Mouse (Mus musculus) lung, embryonic 16.5 days (tissue): ENCODE results near the gene Mcf2l. TPM values are rescaled to one million over a fixed set of nuclear protein-coding genes. Genes with fewer than 3 reads are reported as not detected.

Experiments
- ATAC-seq: fragments of 200-750 bp; cut with Nextera tagmentation; 2 replicates; pipeline ENCODE4 v1.8.0; 2017; ENCODE audit warnings: low read depth, mild to moderate bottlenecking, moderate library complexity
- H3K27ac ChIP-seq: fragments of 300-500 bp; sonication (generic); 2 replicates; pipeline ENCODE4 v1.5.1; 2014; ENCODE audit warnings: mild to moderate bottlenecking, control low read depth, low read length
- H3K27me3 ChIP-seq: fragments of 300-500 bp; sonication (generic); 2 replicates; pipeline ENCODE4 v1.6.1; 2014; ENCODE audit warnings: low read depth, low read length, mixed read lengths; ENCODE audit not compliant: control insufficient read depth, insufficient read depth
- H3K36me3 ChIP-seq: fragments of 300-500 bp; sonication (generic); 2 replicates; pipeline ENCODE4 v1.6.1; 2014; ENCODE audit warnings: low read length; ENCODE audit not compliant: control insufficient read depth, insufficient read depth
- H3K4me1 ChIP-seq: fragments of 300-500 bp; sonication (generic); replicated peaks from 2 replicates; pipeline ENCODE4 v1.6.1; 2014; ENCODE audit warnings: low read length, mixed read lengths; ENCODE audit not compliant: control insufficient read depth, insufficient read depth
- H3K4me2 ChIP-seq: fragments of 300-500 bp; sonication (generic); 2 replicates; pipeline ENCODE4 v1.6.1; 2014; ENCODE audit warnings: low read depth, low read length, control low read depth
- H3K4me3 ChIP-seq: fragments of 300-500 bp; sonication (generic); 2 replicates; pipeline ENCODE4 v1.5.1; 2014; ENCODE audit warnings: mild to moderate bottlenecking, low read length, control low read depth
- H3K9ac ChIP-seq: fragments of 300-500 bp; sonication (generic); 2 replicates; pipeline ENCODE4 v1.6.1; 2014; ENCODE audit warnings: low read length, control low read depth
- H3K9me3 ChIP-seq: fragments of 300-500 bp; sonication (generic); 2 replicates; pipeline ENCODE4 v1.6.1; 2016; ENCODE audit warnings: low read length; ENCODE audit not compliant: control insufficient read depth
- WGBS: fragments of 180-500 bp; shearing (Covaris S2); extraction: QIAGEN DNeasy Blood & Tissue Kit; methylation state at CpG from one replicate; pipeline ENCODE4 v1.1.7; 2014; 5-methylcytosine and 5-hydroxymethylcytosine counted together
- polyA plus RNA-seq: library from polyadenylated mRNA; unstranded; fragments of >200 nt; fragmentation: Nextera tagmentation; extraction: Ambion mirVana; gene quantifications from 2 replicates; pipeline ENCODE4 v1.2.1, GENCODE M21; 2015

Mcf2l gene
- polyA plus RNA-seq, 1 experiment from 2014 or later, result 16.1 TPM

GRCm38 (mm10) chr8:12917029-12917428 lies 43.4 kb downstream of the Mcf2l start:
- ATAC-seq, result no peak

GRCm38 (mm10) chr8:12917831-12918230 lies 44.2 kb downstream of the Mcf2l start:
- WGBS, result 69% methylated on average over 4 of the region's 4 CpGs

More at GRCm38 (mm10) chr8:12917029-12917428, 43.4 kb downstream of the Mcf2l start:
- Histone ChIP-seq H3K4me3 (no peak overlapping the region), H3K4me1 (peaks cover 6% of the 10 kb centered on the region; the same call in 1 of the 2 replicates), H3K4me2 (no peak overlapping the region), H3K27ac (no peak overlapping the region), H3K9me3 (no peaks in the 10 kb centered on the region), H3K36me3 (no peaks in the 10 kb centered on the region), H3K9ac (no peak overlapping the region), H3K27me3 (no peaks in the 10 kb centered on the region)
- 81% methylated on average over 3 of the region's 3 CpGs for WGBS

GRCm38 (mm10) chr8:12920599-12920998 lies 47.0 kb downstream of the Mcf2l start:
- no peaks in the 10 kb centered on the region for H3K27me3 ChIP-seq
- H3K27ac ChIP-seq, result no peak overlapping the region
- peaks cover 3% of the 10 kb centered on the region; the same call in 1 of the 2 replicates for H3K4me1 ChIP-seq
- WGBS, result 76% methylated on average over 4 of the region's 4 CpGs
- ATAC-seq, result no peak
- H3K4me2 ChIP-seq, result no peak overlapping the region
- H3K9ac ChIP-seq, result no peak overlapping the region
- no peak overlapping the region for H3K4me3 ChIP-seq
- H3K9me3 ChIP-seq, result no peaks in the 10 kb centered on the region
- H3K36me3 ChIP-seq, result no peaks in the 10 kb centered on the region

More at GRCm38 (mm10) chr8:12917831-12918230, 44.2 kb downstream of the Mcf2l start:
- H3K27ac ChIP-seq, result no peak overlapping the region
- H3K4me2 ChIP-seq, result no peak overlapping the region
- H3K9me3 ChIP-seq, result no peaks in the 10 kb centered on the region
- H3K9ac ChIP-seq, result no peak overlapping the region
- H3K36me3 ChIP-seq, result no peaks in the 10 kb centered on the region
- no peak for ATAC-seq
- H3K4me3 ChIP-seq, result no peak overlapping the region
- peaks cover 6% of the 10 kb centered on the region; the same call in 1 of the 2 replicates for H3K4me1 ChIP-seq
- H3K27me3 ChIP-seq, result no peaks in the 10 kb centered on the region

- no peak overlapping the region for H3K9ac ChIP-seq
- peaks cover 16% of the 10 kb centered on the region for H3K4me1 ChIP-seq
- H3K36me3 ChIP-seq, result no peaks in the 10 kb centered on the region
- no peak overlapping the region for H3K4me3 ChIP-seq
- H3K9me3 ChIP-seq, result no peaks in the 10 kb centered on the region
- no peak for ATAC-seq
- WGBS, result 75% methylated on average over 8 of the region's 8 CpGs
- H3K27ac ChIP-seq, result peak overlapping the region; percentile 80
- no peaks in the 10 kb centered on the region for H3K27me3 ChIP-seq
- H3K4me2 ChIP-seq, result no peak overlapping the region
Measured at GRCm38 (mm10) chr8:12925051-12925450, 51.4 kb downstream of the Mcf2l start.

GRCm38 (mm10) chr8:12925941-12926381 lies 52.4 kb downstream of the Mcf2l start:
- no peaks in the 10 kb centered on the region for H3K9me3 ChIP-seq
- H3K27me3 ChIP-seq, result no peaks in the 10 kb centered on the region
- peak overlapping the region; percentile 23 for H3K4me3 ChIP-seq
- H3K9ac ChIP-seq, result peak overlapping the region; percentile 34
- H3K4me2 ChIP-seq, result peak overlapping the region; percentile 46
- no peaks in the 10 kb centered on the region for H3K36me3 ChIP-seq
- peak; percentile 77 for ATAC-seq
- WGBS, result 31% methylated on average over 13 of the region's 13 CpGs
- peak overlapping the region; percentile 80 for H3K27ac ChIP-seq
- H3K4me1 ChIP-seq, result peaks cover 23% of the 10 kb centered on the region

GRCm38 (mm10) chr8:12927204-12927983 lies 53.8 kb downstream of the Mcf2l start:
- H3K36me3 ChIP-seq, result no peaks in the 10 kb centered on the region
- H3K9ac ChIP-seq, result peak overlapping the region; percentile 34
- H3K27ac ChIP-seq, result no peak overlapping the region
- peak overlapping the region; percentile 23 for H3K4me3 ChIP-seq
- peak; percentile 43; the same call in 1 of the 2 replicates for ATAC-seq
- peak overlapping the region; percentile 46 for H3K4me2 ChIP-seq
- H3K9me3 ChIP-seq, result no peaks in the 10 kb centered on the region
- H3K27me3 ChIP-seq, result no peaks in the 10 kb centered on the region
- WGBS, result 52% methylated on average over 7 of the region's 7 CpGs
- H3K4me1 ChIP-seq, result peaks cover 34% of the 10 kb centered on the region

- no peaks in the 10 kb centered on the region for H3K36me3 ChIP-seq
- WGBS, result 85% methylated on average over 8 of the region's 8 CpGs
- peaks cover 34% of the 10 kb centered on the region for H3K4me1 ChIP-seq
- peak overlapping the region; percentile 21; the same call in 1 of the 2 replicates for H3K4me2 ChIP-seq
- ATAC-seq, result no peak
- no peaks in the 10 kb centered on the region for H3K9me3 ChIP-seq
- no peak overlapping the region for H3K4me3 ChIP-seq
- H3K9ac ChIP-seq, result no peak overlapping the region
- no peaks in the 10 kb centered on the region for H3K27me3 ChIP-seq
- no peak overlapping the region for H3K27ac ChIP-seq
Measured at GRCm38 (mm10) chr8:12928033-12928432, 54.4 kb downstream of the Mcf2l start.

GRCm38 (mm10) chr8:12928931-12929330 lies 55.3 kb downstream of the Mcf2l start:
- no peak overlapping the region for H3K9ac ChIP-seq
- peak overlapping the region; percentile 12; the same call in 1 of the 2 replicates for H3K4me2 ChIP-seq
- no peak for ATAC-seq
- H3K4me3 ChIP-seq, result no peak overlapping the region
- H3K27ac ChIP-seq, result peak overlapping the region; percentile 51
- H3K36me3 ChIP-seq, result no peaks in the 10 kb centered on the region
- 61% methylated on average over 5 of the region's 5 CpGs for WGBS
- peaks cover 37% of the 10 kb centered on the region for H3K4me1 ChIP-seq
- H3K27me3 ChIP-seq, result no peaks in the 10 kb centered on the region
- H3K9me3 ChIP-seq, result no peaks in the 10 kb centered on the region

- ATAC-seq, result peak; percentile 40
- Histone ChIP-seq H3K27me3 (no peaks in the 10 kb centered on the region), H3K36me3 (no peaks in the 10 kb centered on the region), H3K4me2 (peak overlapping the region; percentile 28; the same call in 1 of the 2 replicates), H3K4me3 (no peak overlapping the region), H3K27ac (peak overlapping the region; percentile 87), H3K4me1 (peaks cover 37% of the 10 kb centered on the region), H3K9ac (peak overlapping the region; percentile 50; the same call in 1 of the 2 replicates), H3K9me3 (no peaks in the 10 kb centered on the region)
- 13% methylated on average over 5 of the region's 5 CpGs for WGBS
Measured at GRCm38 (mm10) chr8:12930290-12930689, 56.7 kb downstream of the Mcf2l start.
